8 mouse cellular contexts compared by ENCODE assay signal in genomic region chr2:36009386-36009785, GRCm38 (mm10). TPM values are rescaled to one million over a fixed set of nuclear protein-coding genes. Genes with fewer than 3 reads are reported as not detected.
DNase-seq lines count a peak whose midpoint lies in the region; ATAC-seq and TF ChIP-seq lines count a peak whose summit lies in the region.

No protein-coding gene starts in this region.

- peak; percentile 58 for ATAC-seq in forebrain, embryonic 12.5 days (ENCODE audit: low FRiP score)

- no peak overlapping the region for H3K9ac ChIP-seq in forebrain, embryonic 12.5 days

- peaks cover 12% of the 10 kb centered on the region; the same call in 1 of the 2 replicates for H3K4me1 ChIP-seq in forebrain, embryonic 12.5 days
- H3K4me1 ChIP-seq in lung, adult 2 months (ENCODE audit: control insufficient read depth, insufficient read depth, low read length): 0 out of 2 replicates have a peak, but pooled peaks cover 3% of the 10 kb centered on the region

- DNase-seq in urinary bladder, postnatal 25 days (ENCODE audit: low spot score): peak; percentile 66
- no peak for DNase-seq in urinary bladder, postnatal 10 days (ENCODE audit: low spot score)
- DNase-seq in c-Kit-positive CD71-negative TER-119-negative erythroid progenitor cells, embryonic 14.5 days (ENCODE audit: low read depth): peak; percentile 54
- peak; percentile 77 for DNase-seq in induced T-regulatory cell, adult 2 months (ENCODE audit: low read depth)
- DNase-seq in lung, adult 2 months: peak; percentile 61
- peak; percentile 64 for DNase-seq in ovary, postnatal 36 days (ENCODE audit: low spot score)
- DNase-seq in thymus, postnatal 36 days: peak; percentile 46 to 52

- peak; percentile 88 for TF ChIP-seq CTCF in lung, adult 2 months (IDR thresholded peaks at IDR 0.05; ENCODE audit: insufficient read depth, low read length)

- H3K27me3 ChIP-seq in forebrain, embryonic 12.5 days: peaks cover 32% of the 10 kb centered on the region

- H3K27ac ChIP-seq in forebrain, embryonic 12.5 days: no peak overlapping the region

- H3K36me3 ChIP-seq in forebrain, embryonic 12.5 days (replicated peaks): no peaks in the 10 kb centered on the region

- H3K4me3 ChIP-seq in forebrain, embryonic 12.5 days (replicated peaks): no peak overlapping the region
- no peak overlapping the region for H3K4me3 ChIP-seq in lung, adult 2 months (replicated peaks; ENCODE audit: extremely low read depth, low read depth, low read length)

- WGBS in forebrain, embryonic 12.5 days: 25% methylated on average over 4 of the region's 4 CpGs
- 22% methylated on average over 4 of the region's 4 CpGs for WGBS in lung, adult 2 months

- no peak for TF ChIP-seq POLR2A in lung, adult 2 months (IDR thresholded peaks at IDR 0.05; ENCODE audit: borderline replicate concordance, extremely low read depth, low read depth, low read length)

- H3K9me3 ChIP-seq in forebrain, embryonic 12.5 days: no peaks in the 10 kb centered on the region

- no peak overlapping the region for H3K4me2 ChIP-seq in forebrain, embryonic 12.5 days

RNA-seq across cellular contexts. Expression of gene Ttll11, which starts 29.7 kb away (rescaled TPM):
- polyA plus RNA-seq in forebrain, embryonic 12.5 days (2016; fragmentation: Nextera tagmentation; extraction: Ambion mirVana): 2.9 and 3.8 TPM in 2 replicates
- 1.3 and 1.7 TPM in 2 replicates for polyA plus RNA-seq in lung, adult 2 months (2012; rRNA removed)

RNA-seq across cellular contexts. Expression of gene Ndufa8, which starts 39.8 kb away (rescaled TPM):
- polyA plus RNA-seq in forebrain, embryonic 12.5 days (2016; fragmentation: Nextera tagmentation; extraction: Ambion mirVana): 161 and 169 TPM in 2 replicates
- polyA plus RNA-seq in lung, adult 2 months (2012; rRNA removed): 52.3 and 56.0 TPM in 2 replicates

RNA-seq across cellular contexts. Expression of gene Morn5, which starts 39.9 kb away (rescaled TPM):
- polyA plus RNA-seq in forebrain, embryonic 12.5 days (2016; fragmentation: Nextera tagmentation; extraction: Ambion mirVana): 0.69 and 1.3 TPM in 2 replicates
- polyA plus RNA-seq in lung, adult 2 months (2012; rRNA removed): 3.0 and 4.4 TPM in 2 replicates
